Mouse (Mus musculus): ENCODE results near the gene Mthfd1l. TPM values are rescaled to one million over a fixed set of nuclear protein-coding genes. Genes with fewer than 3 reads are reported as not detected.

Gene Mthfd1l
- total RNA-seq, 2 experiments from 2014 or later = 8.4 to 9.2 TPM

DNA sequence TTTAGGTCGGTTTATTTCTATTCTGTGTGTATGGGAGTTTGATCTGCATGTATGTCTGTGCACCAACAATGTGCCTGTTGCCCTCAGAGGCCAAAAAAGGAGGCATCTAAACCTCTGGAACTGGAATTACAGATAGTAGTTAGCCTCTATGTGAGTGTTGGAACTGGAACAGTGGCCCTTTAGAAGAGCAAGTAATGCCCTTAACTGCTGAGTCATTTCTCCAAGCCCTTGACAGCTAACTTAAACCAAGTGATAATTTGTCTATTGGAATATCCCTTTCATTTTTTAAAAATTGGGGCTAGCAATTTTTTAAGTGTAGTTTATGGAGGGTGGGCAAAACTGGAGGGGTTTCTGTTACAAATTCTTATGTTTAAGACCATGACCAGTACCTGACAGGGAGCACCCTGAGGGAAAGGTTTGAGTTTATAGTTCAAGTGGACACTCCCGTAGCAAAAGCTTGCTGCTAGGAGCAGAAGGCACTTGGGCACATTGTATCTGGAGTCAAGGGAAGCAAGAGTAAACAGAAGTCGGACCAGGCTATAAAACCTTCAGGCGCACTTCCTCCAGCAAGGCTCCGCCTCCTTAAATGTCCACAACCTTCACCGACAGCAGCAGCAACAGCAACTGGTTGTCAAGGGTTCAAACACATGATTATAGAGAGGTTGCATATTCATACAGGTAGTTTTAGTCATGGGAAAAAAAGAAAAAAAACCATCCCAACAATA is 3.1 kb downstream of the Mthfd1l start:
- DNase-seq (ENCODE audit: extremely low spot score in 1 of 2, low spot score in 1 of 2) = no peak

DNA sequence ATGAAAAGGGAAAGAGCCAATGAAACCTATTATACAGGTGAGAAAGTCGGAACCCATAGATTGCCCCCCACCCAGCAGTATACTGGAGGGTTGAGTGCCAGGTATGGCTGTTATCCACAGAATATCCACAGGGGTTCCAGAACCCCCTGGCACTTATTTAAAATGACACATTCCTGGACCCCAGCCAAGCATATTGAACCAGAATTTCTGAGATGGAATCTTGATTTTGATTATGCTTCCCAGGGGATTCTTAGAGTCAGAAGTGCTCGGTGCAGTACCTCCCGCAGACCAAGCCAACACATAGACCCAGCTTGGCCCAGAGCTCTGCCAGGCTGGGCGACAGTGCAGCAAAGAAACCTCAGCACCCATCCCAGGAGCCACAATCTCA is 3.7 kb downstream of the Mthfd1l start:
- DNase-seq (ENCODE audit: extremely low spot score in 1 of 2, low spot score in 1 of 2) = no peak

DNA sequence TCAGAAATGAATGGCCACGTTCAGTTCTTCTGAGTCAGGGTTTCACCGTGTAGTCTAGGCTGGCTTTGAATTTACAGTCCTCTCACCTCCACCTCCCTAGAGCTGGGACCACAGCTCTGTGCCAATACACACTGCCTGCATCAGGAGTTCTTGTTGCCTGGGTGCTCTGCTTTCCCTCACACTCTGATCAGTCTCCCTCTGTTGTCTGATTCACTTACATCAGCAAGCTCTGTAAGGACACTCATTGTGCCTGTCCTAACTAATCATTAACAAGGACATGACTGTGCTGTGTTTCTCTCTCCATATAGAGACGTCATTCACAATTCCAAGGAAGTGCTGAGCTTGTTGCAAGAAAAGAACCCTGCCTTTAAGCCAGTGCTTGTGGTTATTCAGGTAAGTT is 5.4 kb downstream of the Mthfd1l start:
- no peak for DNase-seq (ENCODE audit: extremely low spot score in 1 of 2, low spot score in 1 of 2)

- DNase-seq (ENCODE audit: extremely low spot score in 1 of 2, low spot score in 1 of 2) = no peak
These were observed 6.0 kb downstream of the Mthfd1l start for GRCm38 (mm10) chr10:3978792-3979488.

GRCm38 (mm10) chr10:3980231-3980630 is 7.3 kb downstream of the Mthfd1l start:
- no peak for DNase-seq (ENCODE audit: extremely low spot score in 1 of 2, low spot score in 1 of 2)

GRCm38 (mm10) chr10:3990295-3990883 is 17.5 kb downstream of the Mthfd1l start:
- no peak for DNase-seq (ENCODE audit: extremely low spot score in 1 of 2, low spot score in 1 of 2)

DNA sequence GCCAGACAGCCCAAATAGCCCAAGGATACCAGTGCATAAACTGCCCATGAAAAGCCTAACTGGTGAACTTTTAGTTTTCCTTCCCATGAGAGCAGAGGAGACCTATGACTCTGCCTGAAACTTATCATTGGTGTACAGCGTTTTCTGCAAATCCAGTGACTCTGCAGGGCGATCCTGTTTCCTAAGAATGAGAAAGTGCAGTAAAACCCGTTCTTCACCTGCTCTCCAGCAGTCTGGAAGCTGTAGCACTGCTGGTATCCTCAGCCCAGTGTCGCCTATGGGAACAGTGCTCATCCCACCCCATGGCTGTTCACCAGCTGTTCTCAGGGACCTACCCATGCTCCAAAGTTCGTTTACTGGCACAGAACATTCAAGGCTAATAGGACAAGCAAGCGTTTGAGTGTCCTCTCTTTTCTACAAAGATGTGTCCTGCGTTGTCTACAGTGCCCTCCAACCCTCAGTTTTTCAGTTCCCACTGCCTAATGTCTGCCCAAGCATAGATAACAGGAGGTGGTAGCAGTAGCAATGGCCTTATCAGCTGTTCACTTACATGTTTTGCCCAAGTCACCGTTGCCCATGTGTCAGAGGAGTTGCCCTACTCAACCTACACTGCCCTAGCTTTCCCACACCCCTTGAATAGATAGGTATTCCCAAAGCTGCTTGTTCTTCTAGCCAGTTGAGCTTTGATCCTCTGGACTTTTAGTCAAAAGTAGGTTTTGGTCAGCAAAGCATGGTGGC is 20.6 kb downstream of the Mthfd1l start:
- DNase-seq (ENCODE audit: extremely low spot score in 1 of 2, low spot score in 1 of 2) = no peak

DNA sequence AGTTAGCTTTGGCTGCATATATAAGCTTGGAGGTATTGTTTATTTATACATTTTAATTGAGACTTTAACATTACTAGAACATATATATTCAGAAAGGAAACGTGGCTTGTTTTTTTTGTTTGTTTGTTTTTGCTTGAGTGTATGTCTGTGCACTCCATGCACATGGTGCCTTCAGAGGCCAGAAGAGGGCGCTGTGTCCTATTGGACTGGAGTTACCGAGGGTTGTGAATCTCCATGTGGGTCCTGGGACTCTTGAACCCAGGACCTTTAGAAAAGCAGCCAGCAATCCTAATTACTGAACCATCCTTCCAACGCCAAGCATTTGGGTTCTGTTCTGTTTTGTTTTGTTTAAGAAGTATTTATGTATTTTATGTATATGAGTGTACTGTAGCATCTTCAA is 22.4 kb downstream of the Mthfd1l start:
- no peak for DNase-seq (ENCODE audit: extremely low spot score in 1 of 2, low spot score in 1 of 2)

DNA sequence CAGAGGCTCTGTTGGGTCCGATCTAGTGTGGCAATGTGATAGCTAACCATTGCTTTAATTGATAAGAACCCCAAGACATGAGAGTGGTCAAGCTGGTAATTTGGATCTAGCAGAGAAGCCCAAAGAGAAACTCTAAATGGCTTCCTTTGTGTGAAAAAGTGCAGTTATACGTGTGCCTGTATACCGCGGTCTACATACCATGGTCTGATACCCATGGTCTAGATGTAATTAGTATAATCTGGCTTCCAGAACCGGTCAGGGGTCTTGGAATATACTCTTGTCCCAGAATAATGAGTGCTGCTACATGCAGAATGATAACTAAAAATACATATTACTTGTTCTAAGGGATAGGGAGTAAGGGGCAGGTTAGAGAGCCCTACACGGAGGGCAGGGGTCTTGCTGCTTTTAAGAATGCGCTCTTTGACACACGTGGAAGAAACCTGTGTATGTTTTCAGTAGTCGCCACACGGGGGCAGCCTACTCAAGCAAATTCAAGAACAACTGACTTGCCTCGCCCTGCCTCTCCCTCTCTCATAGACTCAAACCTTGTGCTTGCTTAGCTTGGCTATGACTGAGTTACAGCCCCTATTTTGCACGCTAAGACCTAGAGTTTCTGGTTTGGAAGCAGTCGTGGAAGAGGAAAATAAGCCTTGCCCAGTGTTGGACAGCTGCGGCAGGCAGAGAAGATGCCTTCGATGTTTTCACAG is 23.4 kb downstream of the Mthfd1l start:
- peak; percentile 33 to 68 for DNase-seq (ENCODE audit: extremely low spot score in 1 of 2, low spot score in 1 of 2)

- DNase-seq (ENCODE audit: extremely low spot score in 1 of 2, low spot score in 1 of 2) = no peak
These were observed 25.0 kb downstream of the Mthfd1l start for GRCm38 (mm10) chr10:3997851-3998426.

DNA sequence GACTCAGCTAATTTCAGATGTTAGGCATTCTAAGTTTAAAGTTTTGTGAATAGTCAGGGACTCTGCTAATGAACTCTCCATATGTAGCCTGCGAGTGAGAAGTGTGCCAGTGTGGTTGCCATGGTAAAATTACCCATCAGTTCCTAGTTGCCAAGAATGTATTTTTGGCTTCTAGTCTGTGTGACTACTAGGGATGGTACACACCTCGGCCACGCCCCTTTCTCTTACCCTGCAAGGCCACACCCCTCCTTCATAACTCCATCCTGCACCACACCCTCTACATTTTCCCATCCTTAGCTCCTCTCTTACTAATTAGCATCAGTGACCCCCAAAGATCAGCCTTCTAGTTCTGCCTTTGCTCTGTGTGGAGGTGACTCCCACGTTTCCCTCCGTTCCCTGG is 29.8 kb downstream of the Mthfd1l start:
- no peak for DNase-seq (ENCODE audit: extremely low spot score in 1 of 2, low spot score in 1 of 2)

GRCm38 (mm10) chr10:4005191-4005590 is 32.3 kb downstream of the Mthfd1l start:
- DNase-seq (ENCODE audit: extremely low spot score in 1 of 2, low spot score in 1 of 2) = no peak

GRCm38 (mm10) chr10:4006296-4007015 is 33.5 kb downstream of the Mthfd1l start:
- DNase-seq (ENCODE audit: extremely low spot score in 1 of 2, low spot score in 1 of 2) = no peak

DNA sequence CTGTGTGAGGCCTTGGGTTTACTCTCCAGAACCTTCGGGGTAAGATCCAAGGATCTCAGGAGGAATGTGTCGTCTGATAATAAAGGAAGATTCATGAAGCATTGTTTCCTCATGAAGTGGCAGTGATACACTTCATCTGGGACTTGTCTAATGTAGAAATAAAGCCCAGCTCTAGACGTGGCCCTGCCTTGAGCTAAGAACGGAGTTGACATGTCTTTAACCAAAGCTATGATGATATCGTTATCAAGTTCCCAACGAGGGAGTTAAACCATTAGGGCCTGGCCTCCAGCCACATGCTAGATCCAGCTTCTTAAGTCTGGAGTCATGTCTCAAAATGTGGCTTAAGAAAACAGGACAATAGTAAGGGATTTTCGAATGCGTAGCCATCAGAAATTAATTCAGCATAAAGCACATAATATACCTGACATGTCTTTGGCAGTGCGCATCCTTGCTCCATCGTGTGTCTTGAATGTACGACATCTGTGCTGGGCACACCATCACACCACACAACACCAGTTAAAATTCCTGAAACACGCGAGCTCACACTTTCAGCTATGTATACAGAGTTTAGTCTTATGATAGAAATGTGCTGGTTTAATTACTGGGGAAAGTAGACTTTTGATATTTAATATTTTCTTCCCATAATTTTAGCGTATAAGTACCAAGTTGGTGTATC is 49.8 kb downstream of the Mthfd1l start:
- no peak for DNase-seq (ENCODE audit: extremely low spot score in 1 of 2, low spot score in 1 of 2)

DNA sequence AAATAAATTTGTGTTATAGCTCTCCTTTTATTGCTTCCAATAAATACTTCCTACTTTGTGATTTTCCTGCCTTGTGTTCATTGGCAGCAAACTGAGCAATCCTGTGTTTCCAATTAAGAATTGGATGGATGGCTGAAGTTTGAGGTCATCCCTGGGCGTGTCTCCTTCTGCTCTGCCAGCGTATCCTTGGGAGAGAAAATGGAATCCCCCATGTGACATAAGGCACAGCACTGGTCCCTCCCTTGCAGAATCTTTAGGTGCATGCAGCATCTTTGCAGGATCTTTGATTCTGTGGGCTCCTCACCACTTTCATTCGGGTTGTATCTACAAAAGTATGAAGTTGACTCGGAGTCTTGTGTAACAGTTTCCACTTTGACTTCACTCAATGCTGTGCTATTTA is 53.7 kb downstream of the Mthfd1l start:
- DNase-seq (ENCODE audit: extremely low spot score in 1 of 2, low spot score in 1 of 2) = no peak

DNA sequence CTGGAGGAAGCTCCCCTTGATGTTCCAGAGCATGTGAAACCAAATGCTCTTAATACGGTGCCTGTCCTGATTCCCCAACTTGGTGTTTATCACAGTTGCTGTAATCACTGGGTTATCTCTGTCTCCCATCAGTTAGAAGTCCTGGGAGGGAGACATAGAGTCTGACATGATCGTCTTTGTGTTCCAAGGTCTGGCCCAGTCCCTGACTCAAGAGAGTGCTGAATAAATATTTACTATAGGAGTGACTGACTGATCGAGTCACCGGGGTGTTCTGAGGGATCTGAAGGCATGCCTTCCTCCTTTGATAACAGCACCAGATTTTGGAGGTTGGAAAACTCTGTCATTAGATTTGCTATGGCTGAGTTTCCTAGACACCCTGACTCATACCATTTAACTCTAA is 54.5 kb downstream of the Mthfd1l start:
- DNase-seq (ENCODE audit: extremely low spot score in 1 of 2, low spot score in 1 of 2) = no peak

DNA sequence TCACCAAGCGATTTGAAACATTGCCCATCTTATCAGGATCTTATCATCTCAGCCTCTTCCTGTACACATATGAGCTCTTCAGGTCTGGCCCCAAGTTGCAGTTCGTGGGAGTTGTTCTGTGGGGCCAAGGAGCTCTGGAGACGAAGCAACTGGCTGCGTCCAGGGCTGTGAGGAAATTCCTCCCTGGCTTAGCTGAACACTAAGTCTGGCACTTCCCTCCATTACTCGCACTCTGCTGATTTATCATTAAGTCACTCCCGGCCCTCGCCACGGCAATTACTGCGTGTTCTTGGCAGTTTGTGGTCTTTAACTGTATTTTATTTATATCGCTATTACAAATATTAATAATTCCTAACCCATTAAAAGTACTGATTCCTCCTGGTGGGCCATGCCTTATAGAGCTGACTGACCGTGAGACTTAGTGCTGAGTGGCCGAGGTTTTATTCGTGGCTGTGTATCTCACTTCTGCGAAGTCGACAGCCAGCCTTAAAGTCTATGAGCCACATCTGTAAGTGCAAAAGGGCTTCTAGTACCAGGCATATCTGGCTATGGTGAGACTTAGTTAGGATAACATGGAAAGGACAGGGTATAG is 56.0 kb downstream of the Mthfd1l start:
- DNase-seq (ENCODE audit: extremely low spot score in 1 of 2, low spot score in 1 of 2) = no peak

- no peak for DNase-seq (ENCODE audit: extremely low spot score in 1 of 2, low spot score in 1 of 2)
These were observed 60.8 kb downstream of the Mthfd1l start for GRCm38 (mm10) chr10:4033761-4034160.

GRCm38 (mm10) chr10:4036476-4036875 is 63.6 kb downstream of the Mthfd1l start:
- DNase-seq (ENCODE audit: extremely low spot score in 1 of 2, low spot score in 1 of 2) = no peak

Data from layer of hippocampus, postnatal 25 days (tissue).